8 mouse cellular contexts compared by ENCODE assay signal in the genomic region with DNA sequence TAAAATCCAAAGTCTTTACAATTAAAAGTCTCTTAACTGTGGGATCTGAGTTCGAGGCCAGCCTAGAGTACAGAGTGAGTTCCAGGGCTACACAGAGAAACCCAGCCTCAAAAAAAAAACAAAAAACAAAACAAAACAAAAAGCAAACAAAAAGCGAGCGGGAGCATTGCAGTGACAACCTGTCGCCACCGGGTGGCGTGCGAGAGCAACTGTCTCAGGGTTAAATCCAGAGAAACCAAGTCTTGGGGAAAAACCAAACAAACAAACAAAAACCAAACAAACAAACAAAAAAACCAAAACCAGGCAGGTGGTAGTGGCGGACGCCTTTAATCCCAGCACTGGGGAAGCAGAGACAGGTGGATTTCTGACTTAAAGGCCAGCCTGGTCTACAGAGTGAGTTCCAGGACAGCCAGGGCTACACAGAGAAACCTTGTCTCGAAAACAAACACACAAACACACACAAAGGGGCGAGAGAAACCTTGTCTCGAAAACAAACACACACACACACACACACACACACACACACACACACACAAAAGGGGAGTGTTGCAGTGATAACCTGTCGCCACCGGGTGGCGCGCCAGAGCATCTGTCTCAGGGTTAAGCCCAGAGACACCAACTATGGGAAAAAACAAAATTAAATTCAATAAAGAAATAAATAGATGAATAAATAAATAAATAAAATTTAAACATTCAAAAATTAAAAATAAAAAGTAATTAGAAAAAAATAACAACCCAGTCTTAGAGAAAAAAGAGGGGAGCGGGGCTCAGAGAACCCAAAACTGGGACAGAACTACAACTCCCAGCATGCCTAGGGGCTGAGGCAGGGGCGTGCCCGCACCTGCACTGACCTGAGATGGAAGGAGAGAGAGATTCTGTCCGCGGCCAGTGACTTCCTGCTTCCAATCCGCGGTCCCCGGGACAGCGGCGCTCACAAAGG.
DNase-seq lines count a peak whose midpoint lies in the region; ATAC-seq and TF ChIP-seq lines count a peak whose summit lies in the region.

No protein-coding gene starts in this region.

- TF ChIP-seq RAD21 in CH12.LX (IDR thresholded peaks at IDR 0.05; ENCODE audit: low read depth, low read length), result peak; percentile 19

- peak; percentile 27; the same call in 1 of the 2 replicates for TF ChIP-seq EP300 in CH12.LX (IDR thresholded peaks at IDR 0.05; ENCODE audit: low read length)
- TF ChIP-seq EP300 in lung, postnatal 0 days (IDR thresholded peaks at IDR 0.05), result no peak

- in situ Hi-C loops in CH12.LX (cut with MboI; ENCODE audit: low pct_ligation_motif_present, low pct_unique_long_range_greater_than_20kb, low sequenced_read_pairs), result no loop called here

- peaks cover 2 to 3% of the 10 kb centered on the region in 2 experiments for H3K36me3 ChIP-seq in CH12.LX (replicated peaks in 1 of 2; ENCODE audit: control insufficient read depth in 1 of 2, insufficient read depth in 1 of 2, low read length in 1 of 2)
- H3K36me3 ChIP-seq in erythroblast, embryonic 14.5 days (ENCODE audit: control insufficient read depth), result no peaks in the 10 kb centered on the region; the same call in 1 of the 2 replicates
- H3K36me3 ChIP-seq in heart, embryonic 13.5 days, result no peaks in the 10 kb centered on the region
- no peaks in the 10 kb centered on the region for H3K36me3 ChIP-seq in lung, postnatal 0 days (ENCODE audit: insufficient read depth, low read length)

- H3K9me3 ChIP-seq in CH12.LX (replicated peaks; ENCODE audit: low read length), result peaks cover 3% of the 10 kb centered on the region
- no peaks in the 10 kb centered on the region for H3K9me3 ChIP-seq in erythroblast, embryonic 14.5 days (ENCODE audit: control insufficient read depth, low read length)
- no peaks in the 10 kb centered on the region for H3K9me3 ChIP-seq in heart, embryonic 13.5 days
- H3K9me3 ChIP-seq in lung, postnatal 0 days (ENCODE audit: low read length), result no peaks in the 10 kb centered on the region

- H3K9ac ChIP-seq in CH12.LX (ENCODE audit: insufficient read depth, low read depth), result peak overlapping the region; percentile 84
- peak overlapping the region; percentile 80 for H3K9ac ChIP-seq in heart, embryonic 13.5 days
- H3K9ac ChIP-seq in lung, postnatal 0 days (replicated peaks; ENCODE audit: low read depth), result no peak overlapping the region

- peak overlapping the region; percentile 33 for H3K27ac ChIP-seq in CH12.LX (ENCODE audit: insufficient read depth, low read depth)
- H3K27ac ChIP-seq in heart, embryonic 13.5 days (replicated peaks), result peak overlapping the region; percentile 68
- H3K27ac ChIP-seq in lung, postnatal 0 days (ENCODE audit: low read length), result no peak overlapping the region

- H3K27me3 ChIP-seq in CH12.LX (replicated peaks), result no peaks in the 10 kb centered on the region
- H3K27me3 ChIP-seq in erythroblast, embryonic 14.5 days (ENCODE audit: control insufficient read depth), result no peaks in the 10 kb centered on the region
- no peaks in the 10 kb centered on the region for H3K27me3 ChIP-seq in heart, embryonic 13.5 days (replicated peaks)
- no peaks in the 10 kb centered on the region for H3K27me3 ChIP-seq in lung, postnatal 0 days (replicated peaks; ENCODE audit: insufficient read depth, low read length)

- H3K4me2 ChIP-seq in CH12.LX (ENCODE audit: insufficient read depth, low read depth, poor library complexity, severe bottlenecking), result peak overlapping the region; percentile 95
- peak overlapping the region; percentile 66 for H3K4me2 ChIP-seq in heart, embryonic 13.5 days
- peak overlapping the region; percentile 46 for H3K4me2 ChIP-seq in lung, postnatal 0 days (replicated peaks; ENCODE audit: low read depth, low read length)

- H3K79me2 ChIP-seq in CH12.LX (replicated peaks; ENCODE audit: control insufficient read depth, extremely low read depth, insufficient read depth, poor library complexity, severe bottlenecking), result no peaks in the 10 kb centered on the region

- no peak; the same call in 1 of the 2 replicates for TF ChIP-seq POLR2A in CH12.LX (IDR thresholded peaks at IDR 0.05; ENCODE audit: low read depth, low read length)

- H3K4me3 ChIP-seq in CH12.LX (replicated peaks in 1 of 3; ENCODE audit: low read depth in 2 of 3, low read length in 2 of 3, poor library complexity in 1 of 3), result peak overlapping the region; percentile 70 to 80 (median 72)
- peak overlapping the region; percentile 86 for H3K4me3 ChIP-seq in erythroblast, embryonic 14.5 days (replicated peaks)
- H3K4me3 ChIP-seq in heart, embryonic 13.5 days, result peak overlapping the region; percentile 71
- H3K4me3 ChIP-seq in lung, postnatal 0 days (ENCODE audit: low read depth, low read length), result peak overlapping the region; percentile 69

- peaks cover 0 to 3% of the 10 kb centered on the region in 2 experiments; a peak in 2 of 4 replicates for H3K4me1 ChIP-seq in CH12.LX (ENCODE audit: control insufficient read depth in 1 of 2, insufficient read depth in 2 of 2)
- peaks cover 15% of the 10 kb centered on the region for H3K4me1 ChIP-seq in erythroblast, embryonic 14.5 days (ENCODE audit: control insufficient read depth)
- no peaks in the 10 kb centered on the region for H3K4me1 ChIP-seq in heart, embryonic 13.5 days
- H3K4me1 ChIP-seq in lung, postnatal 0 days (ENCODE audit: insufficient read depth, low read depth, low read length), result no peaks in the 10 kb centered on the region

- peak; percentile 82 for DNase-seq in CH12.LX (ENCODE audit: extremely low read depth)
- peak; percentile 72 for DNase-seq in adrenal gland, postnatal 10 days
- DNase-seq in layer of hippocampus, adult 18-20 months (ENCODE audit: low spot score in 2 of 2), result peak; percentile 2 to 69
- DNase-seq in lung, postnatal 0 days (ENCODE audit: low spot score), result peak; percentile 89
- DNase-seq in ovary, postnatal 14 days (ENCODE audit: low spot score), result peak; percentile 37
- peak; percentile 38 for DNase-seq in thymus, postnatal 25 days

- peak; percentile 70 to 72 for TF ChIP-seq CTCF in CH12.LX (conservative IDR thresholded peaks at IDR 0.05 in 1 of 2, IDR thresholded peaks at IDR 0.05 in 1 of 2; ENCODE audit: low read depth in 2 of 2, low read length in 2 of 2)
- peak; percentile 82 for TF ChIP-seq CTCF in lung, postnatal 0 days (IDR thresholded peaks at IDR 0.05)

- peak; percentile 79 for ATAC-seq in heart, embryonic 13.5 days (ENCODE audit: extremely low read depth, insufficient number of reproducible peaks, low FRiP score, low TSS enrichment)
- peak; percentile 81 for ATAC-seq in lung, postnatal 0 days

- 12% methylated on average over 26 of the region's 26 CpGs for WGBS in heart, embryonic 13.5 days
- whole genome bisulfite sequencing in lung, postnatal 0 days, result 13% methylated on average over 26 of the region's 26 CpGs

- dilution Hi-C loops in CH12.LX (cut with MboI; ENCODE audit: extremely low pct_ligation_motif_present, extremely low pct_unique_long_range_greater_than_20kb, low sequenced_read_pairs), result no loop called here

TF ChIP-seq in CH12.LX, 34 proteins besides CTCF, POLR2A, EP300 and RAD21 (continues in another document):
- TF ChIP-seq TCF12 (IDR thresholded peaks at IDR 0.05; ENCODE audit: low read depth, low read length) (peak; percentile 45; the same call in 1 of the 2 replicates), IRF4 (IDR thresholded peaks at IDR 0.05; ENCODE audit: low read depth, low read length) (no peak; the same call in 1 of the 2 replicates), RCOR1 (conservative IDR thresholded peaks at IDR 0.05; ENCODE audit: low read depth, low read length) (no peak), PAX5 (IDR thresholded peaks at IDR 0.05; ENCODE audit: low read length) (no peak), SIN3A (IDR thresholded peaks at IDR 0.05; ENCODE audit: low read length) (no peak; the same call in 1 of the 2 replicates), NELFE (IDR thresholded peaks at IDR 0.05; ENCODE audit: low read depth, low read length) (no peak; the same call in 1 of the 2 replicates), MAX (IDR thresholded peaks at IDR 0.05; ENCODE audit: low read length) (peak; percentile 58; the same call in 1 of the 2 replicates), UBTF (IDR thresholded peaks at IDR 0.05; ENCODE audit: low read depth, low read length) (no peak), SMC3 (IDR thresholded peaks at IDR 0.05; ENCODE audit: low read depth, low read length) (peak; percentile 24; the same call in 1 of the 2 replicates), MAZ (IDR thresholded peaks at IDR 0.05; ENCODE audit: low read depth, low read length) (no peak), CHD1 (IDR thresholded peaks at IDR 0.05; ENCODE audit: low read depth, low read length) (no peak), MAFK (IDR thresholded peaks at IDR 0.05; ENCODE audit: insufficient replicate concordance, low read length) (no peak), JUND (conservative IDR thresholded peaks at IDR 0.05; ENCODE audit: low read depth, low read length) (no peak), E2F4 (IDR thresholded peaks at IDR 0.05; ENCODE audit: insufficient replicate concordance, low read depth, low read length) (no peak), CHD2 (IDR thresholded peaks at IDR 0.05; ENCODE audit: low read length) (0 out of 2 replicates have a peak, but pooled peaks have one; percentile 32), USF2 (conservative IDR thresholded peaks at IDR 0.05; ENCODE audit: low read depth, low read length) (no peak), TBP (conservative IDR thresholded peaks at IDR 0.05; ENCODE audit: low read depth, low read length) (no peak), GABPA (IDR thresholded peaks at IDR 0.05; ENCODE audit: insufficient replicate concordance, low read depth, low read length) (no peak; the same call in 1 of the 2 replicates), NRF1 (IDR thresholded peaks at IDR 0.05; ENCODE audit: low read depth, low read length) (no peak), MXI1 (IDR thresholded peaks at IDR 0.05; ENCODE audit: low read depth, low read length) (no peak; the same call in 1 of the 2 replicates), ELF1 (IDR thresholded peaks at IDR 0.05; ENCODE audit: low read depth, low read length) (peak; percentile 30; the same call in 1 of the 2 replicates), MYC (IDR thresholded peaks at IDR 0.05; ENCODE audit: low read depth, low read length) (no peak), ZC3H11A (IDR thresholded peaks at IDR 0.05; ENCODE audit: low read depth, low read length) (no peak), BHLHE40 (IDR thresholded peaks at IDR 0.05; ENCODE audit: low read depth, low read length) (peak; percentile 31), ZNF384 (IDR thresholded peaks at IDR 0.05; ENCODE audit: low read depth, low read length) (peak; percentile 65), POLR2AphosphoS2 (IDR thresholded peaks at IDR 0.05; ENCODE audit: low read depth, low read length) (no peak), ZKSCAN1 (IDR thresholded peaks at IDR 0.05; ENCODE audit: borderline replicate concordance, low read depth, low read length) (peak; percentile 14; the same call in 1 of the 2 replicates), USF1 (IDR thresholded peaks at IDR 0.05; ENCODE audit: low read depth, low read length) (no peak), ZMIZ1 (IDR thresholded peaks at IDR 0.05; ENCODE audit: low read depth, low read length) (no peak), HCFC1 (IDR thresholded peaks at IDR 0.05; ENCODE audit: low read depth, low read length) (peak; percentile 89)

Comparison
In these comparisons a context has a peak if more than half of its experiments do, and no peak if none do; other contexts are left out.
1. DNase-seq: peak in every context shown above with its lines; median percentile 89 in lung, postnatal 0 days; 82 in CH12.LX; 72 in adrenal gland, postnatal 10 days; 38 in thymus, postnatal 25 days; 37 in ovary, postnatal 14 days; 36 in layer of hippocampus, adult 18-20 months.